Mouse (Mus musculus): ENCODE results near the gene Tcaf3.

DNA sequence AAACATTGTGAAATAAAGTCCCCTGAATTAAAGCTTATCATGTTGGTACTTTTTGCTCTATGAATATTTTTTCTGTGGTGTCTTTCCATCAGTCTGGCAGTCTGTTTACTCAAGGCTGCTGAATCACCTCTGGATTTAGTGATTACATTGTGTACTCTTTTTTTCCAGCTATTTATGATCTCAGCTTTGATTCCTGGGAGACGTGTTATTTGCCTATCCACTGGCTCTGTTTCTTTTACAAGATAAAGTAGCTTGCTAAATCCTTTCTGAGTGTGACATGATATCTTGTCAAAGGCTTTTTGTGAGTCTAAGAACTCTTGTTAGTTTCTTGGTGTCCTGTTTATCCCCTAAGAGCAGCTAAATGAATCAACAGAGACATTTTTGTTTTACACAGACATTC is 52.6 kb downstream of the Tcaf3 start:
- TF ChIP-seq CTCF (IDR thresholded peaks at IDR 0.05; ENCODE audit: low read depth, low read length) (no peak), POLR2A (IDR thresholded peaks at IDR 0.05; ENCODE audit: extremely low read depth, insufficient read depth, low read length) (no peak)
